Mouse (Mus musculus) embryonic facial prominence, embryonic 14.5 days (tissue): Measurements from ENCODE around the gene Hist2h2aa2. TPM values are rescaled to one million over a fixed set of nuclear protein-coding genes. Genes with fewer than 3 reads are reported as not detected.
"Not testable (repeated sequence)": the region's sequence is repeated elsewhere in the genome, so short reads cannot be mapped to it uniquely, and the experiment has no call there.

Experiments used
- ATAC-seq: fragments of 200-750 bp; cut with Nextera tagmentation; 2 replicates; pipeline ENCODE4 v1.8.0; 2017; ENCODE audit warnings: low read depth, moderate number of reproducible peaks, moderate TSS enrichment
- DNase-seq: peaks from one replicate; pipeline ENCODE4 v3.0.0-alpha.2; 2015; ENCODE audit warnings: low spot score
- H3K27ac ChIP-seq: fragments of 300-500 bp; sonication (generic); replicated peaks from 2 replicates; pipeline ENCODE4 v1.5.1; 2014; ENCODE audit warnings: low read depth, mild to moderate bottlenecking, low read length, moderate library complexity
- H3K27me3 ChIP-seq: fragments of 300-500 bp; sonication (generic); replicated peaks from 2 replicates; pipeline ENCODE4 v1.6.1; 2014; ENCODE audit warnings: low read length; ENCODE audit not compliant: control insufficient read depth, insufficient read depth
- H3K36me3 ChIP-seq: fragments of 300-500 bp; sonication (generic); 2 replicates; pipeline ENCODE4 v1.6.1; 2014; ENCODE audit warnings: low read length, mixed read lengths; ENCODE audit not compliant: control insufficient read depth, insufficient read depth
- H3K4me1 ChIP-seq: fragments of 300-500 bp; sonication (generic); 2 replicates; pipeline ENCODE4 v1.6.1; 2014; ENCODE audit warnings: antibody characterized with exemption, low read length; ENCODE audit not compliant: control insufficient read depth, insufficient read depth
- H3K4me2 ChIP-seq: fragments of 300-500 bp; sonication (generic); 2 replicates; pipeline ENCODE4 v1.6.1; 2014; ENCODE audit warnings: low read depth, mild to moderate bottlenecking, low read length, moderate library complexity, mixed read lengths
- H3K4me3 ChIP-seq: fragments of 300-500 bp; sonication (generic); 2 replicates; pipeline ENCODE4 v1.5.1; 2014; ENCODE audit warnings: low read depth, mild to moderate bottlenecking, low read length
- H3K9ac ChIP-seq: fragments of 300-500 bp; sonication (generic); 2 replicates; pipeline ENCODE4 v1.6.1; 2014; ENCODE audit warnings: low read depth, mild to moderate bottlenecking, low read length, moderate library complexity, mixed read lengths
- H3K9me3 ChIP-seq: fragments of 300-500 bp; sonication (generic); 2 replicates; pipeline ENCODE4 v1.6.1; 2016; ENCODE audit warnings: low read length; ENCODE audit not compliant: control insufficient read depth
- WGBS: fragments of 180-500 bp; shearing (Covaris S2); extraction: QIAGEN DNeasy Blood & Tissue Kit; methylation state at CpG from one replicate; pipeline ENCODE4 v1.1.7; 2014; 5-methylcytosine and 5-hydroxymethylcytosine counted together
- polyA plus RNA-seq: library from polyadenylated mRNA; unstranded; fragments of >200 nt; fragmentation: Nextera tagmentation; extraction: Ambion mirVana; gene quantifications from 2 replicates; pipeline ENCODE4 v1.2.1, GENCODE M21; 2014

The Hist2h2aa2 gene
- polyA plus RNA-seq, 1 experiment from 2014 or later = 57.6 TPM

DNA sequence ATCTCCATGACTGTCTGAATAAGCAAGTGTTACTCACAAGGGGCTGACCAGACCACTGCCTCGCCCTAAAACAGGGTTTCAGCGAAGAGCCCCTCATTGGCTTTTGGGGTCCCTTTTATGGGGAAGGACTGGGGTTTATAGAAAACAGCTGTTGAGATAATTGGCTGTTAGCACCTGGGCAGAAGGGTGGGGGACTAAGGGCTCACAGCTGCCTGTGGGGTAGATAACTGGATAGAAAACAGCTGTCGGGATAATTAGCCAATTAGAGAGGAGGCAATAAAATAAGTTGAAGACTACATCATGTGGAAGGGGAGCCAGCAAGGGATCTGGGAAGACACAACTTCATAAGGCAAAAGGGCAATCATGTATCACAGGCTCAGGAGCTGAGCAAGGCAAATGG is 10.8 kb upstream of the Hist2h2aa2 start:
- WGBS = 55% methylated on average over 3 of the region's 3 CpGs
- peaks cover 6% of the 10 kb centered on the region; the same call in 1 of the 2 replicates for H3K4me1 ChIP-seq
- no peak overlapping the region for H3K4me2 ChIP-seq
- no peak overlapping the region for H3K4me3 ChIP-seq
- H3K36me3 ChIP-seq = no peaks in the 10 kb centered on the region
- ATAC-seq (no peak), DNase-seq (peak; percentile 32)
- no peak overlapping the region for H3K27ac ChIP-seq
- H3K9ac ChIP-seq = no peak overlapping the region
- no peaks in the 10 kb centered on the region for H3K9me3 ChIP-seq
- no peaks in the 10 kb centered on the region for H3K27me3 ChIP-seq

DNA sequence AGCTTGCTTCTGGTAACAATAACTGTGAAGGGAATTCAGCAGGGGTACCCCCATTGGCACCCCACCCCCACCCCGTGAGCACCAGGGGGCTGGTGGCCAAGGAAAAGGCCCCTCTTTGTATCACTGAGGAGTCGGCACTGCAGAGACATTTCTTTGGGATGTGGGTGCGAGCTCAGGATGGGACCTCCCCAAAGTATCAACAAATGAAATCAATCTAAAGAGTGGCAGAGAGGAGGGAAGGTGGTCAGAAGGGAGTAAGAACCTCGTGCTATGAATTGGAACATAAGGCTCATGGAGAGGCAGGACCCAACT is 8.9 kb upstream of the Hist2h2aa2 start:
- Histone ChIP-seq H3K9ac (no peak overlapping the region), H3K36me3 (no peaks in the 10 kb centered on the region)
- no peak for ATAC-seq

DNA sequence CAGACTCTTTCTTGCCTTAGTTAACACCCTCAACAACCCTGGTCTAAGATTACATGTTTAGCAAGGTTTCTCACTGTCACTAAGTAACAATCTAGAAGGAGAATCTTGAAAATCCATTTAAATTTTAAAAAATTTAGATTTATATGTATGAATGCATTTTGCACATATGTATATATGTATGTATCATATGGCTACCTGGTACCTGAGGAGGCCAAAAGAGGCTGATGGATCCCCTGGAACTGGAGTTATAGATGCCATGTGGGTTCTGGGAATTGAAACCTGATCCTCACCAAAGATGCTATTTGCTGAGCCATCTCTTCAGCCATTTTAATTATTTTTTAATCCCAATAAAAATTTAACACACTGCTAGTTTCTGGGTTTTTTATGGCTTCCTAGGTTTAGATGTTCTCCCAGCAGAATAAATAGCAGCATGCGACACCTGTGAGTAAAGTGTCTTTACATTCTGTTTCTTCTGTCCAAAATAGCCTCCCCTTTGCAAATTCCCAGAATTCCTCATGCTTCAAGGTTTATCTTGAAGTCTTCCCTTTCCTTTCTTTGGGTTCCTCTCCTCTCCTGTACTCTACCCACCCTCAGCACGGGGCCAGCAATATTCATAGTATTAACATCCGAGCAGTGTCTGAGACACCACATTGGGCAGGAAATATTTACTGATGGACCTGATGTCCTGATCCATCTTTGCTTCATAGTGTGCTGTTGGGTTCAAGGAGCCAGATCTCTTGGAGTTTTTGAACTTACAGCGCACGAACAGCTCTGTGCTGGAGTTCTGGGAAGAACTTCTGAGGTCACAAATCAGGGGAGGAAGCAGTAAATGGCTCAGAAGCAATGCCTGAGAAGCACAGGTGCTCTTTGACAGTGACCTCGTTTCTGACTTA is 8.3 kb upstream of the Hist2h2aa2 start:
- Histone ChIP-seq H3K9me3 (no peaks in the 10 kb centered on the region), H3K4me2 (peak overlapping the region; percentile 57), H3K4me3 (peak overlapping the region; percentile 40), H3K9ac (peak overlapping the region; percentile 71), H3K27ac (no peak overlapping the region), H3K4me1 (peaks cover 18% of the 10 kb centered on the region), H3K36me3 (no peaks in the 10 kb centered on the region), H3K27me3 (no peaks in the 10 kb centered on the region)
- ATAC-seq (no peak), DNase-seq (no peak)
- 47% methylated on average over 6 of the region's 6 CpGs for WGBS

More for the DNA sequence above, 8.9 kb upstream of the Hist2h2aa2 start:
- Histone ChIP-seq H3K27ac (no peak overlapping the region), H3K9me3 (no peaks in the 10 kb centered on the region), H3K27me3 (no peaks in the 10 kb centered on the region), H3K4me1 (peaks cover 14% of the 10 kb centered on the region), H3K4me2 (peak overlapping the region; percentile 57; the same call in 1 of the 2 replicates), H3K4me3 (no peak overlapping the region)
- WGBS = 52% methylated on average over 4 of the region's 4 CpGs
- no peak for DNase-seq

DNA sequence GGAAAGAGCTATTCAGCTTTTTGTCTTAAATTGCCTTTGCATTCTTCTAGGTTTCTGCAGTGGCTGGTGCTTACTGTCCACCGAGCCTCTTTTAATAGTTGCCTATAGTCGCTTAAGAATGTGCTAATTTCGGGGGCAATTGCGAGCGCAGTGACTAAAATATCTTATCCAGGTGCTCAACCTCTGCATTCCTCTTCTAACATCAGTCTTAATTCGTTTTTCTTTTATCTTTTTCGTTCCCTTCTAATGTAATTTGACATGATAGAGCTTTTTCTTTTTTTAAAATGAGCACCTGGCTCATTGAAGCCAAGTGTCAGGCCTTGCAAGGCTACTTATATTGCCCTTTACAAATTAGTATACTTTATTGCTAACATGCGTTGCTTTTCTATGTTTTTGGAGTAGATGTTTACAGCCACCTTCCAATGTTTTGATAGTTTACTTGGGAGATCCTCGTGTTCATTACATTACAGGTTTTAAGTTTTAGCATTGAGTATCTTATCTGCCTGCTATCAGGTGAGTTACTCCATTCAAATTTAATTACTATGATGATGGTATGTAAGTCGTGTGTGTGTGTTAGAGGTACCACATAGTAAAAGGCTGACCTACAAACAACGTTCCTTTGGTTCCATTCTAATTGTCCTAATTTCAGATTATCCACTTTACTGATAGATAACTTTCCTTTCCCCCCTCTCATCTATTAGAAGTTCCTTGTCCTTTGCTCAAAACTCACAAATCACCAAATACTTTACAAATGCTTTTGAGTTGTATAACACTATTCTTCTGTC is 7.5 kb upstream of the Hist2h2aa2 start:
- DNase-seq (no peak), ATAC-seq (no peak)
- Histone ChIP-seq H3K27ac (peak overlapping the region; percentile 63), H3K4me2 (peak overlapping the region; percentile 57), H3K27me3 (no peaks in the 10 kb centered on the region), H3K9me3 (no peaks in the 10 kb centered on the region), H3K9ac (peak overlapping the region; percentile 71), H3K36me3 (no peaks in the 10 kb centered on the region), H3K4me3 (peak overlapping the region; percentile 40), H3K4me1 (peaks cover 18% of the 10 kb centered on the region)
- 2% methylated on average over 11 of the region's 11 CpGs for WGBS

DNA sequence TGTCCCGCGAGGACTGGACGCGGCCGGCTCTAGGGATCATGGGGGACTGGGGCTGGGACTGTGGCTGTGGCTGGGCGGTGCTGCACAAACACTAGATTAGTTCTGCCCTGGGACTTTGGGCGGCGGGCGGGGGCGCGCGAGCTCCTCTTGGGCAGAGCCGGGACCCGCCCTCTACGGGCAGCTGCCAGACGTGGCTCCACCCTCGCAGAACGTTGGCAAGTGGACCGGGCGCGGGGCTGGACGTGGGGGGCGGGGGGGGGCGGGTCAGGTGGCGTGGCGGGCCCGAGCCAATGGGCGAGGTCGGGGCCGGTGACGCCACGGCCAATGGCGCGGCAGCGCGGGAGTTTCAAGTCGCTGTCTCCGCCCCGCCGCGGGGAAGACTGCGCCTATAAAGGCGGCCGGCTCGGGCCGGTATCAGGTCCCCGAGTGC is 6.4 kb upstream of the Hist2h2aa2 start, which contains the start of gene Hist2h3c1:
TSS of gene Hist2h3c1 (plus strand) at position 259 of the 430 bp plus-strand sequence.
- H3K27ac ChIP-seq = peak within 1 kb of the TSS; percentile 74
- H3K36me3 ChIP-seq, H3K27me3 ChIP-seq, H3K9me3 ChIP-seq, DNase-seq: not testable (repeated sequence)
- peaks cover 18% of the 10 kb centered on the region for H3K4me1 ChIP-seq
- WGBS = no CpG with 5 or more reads among the region's 47 CpGs
- peak; percentile 91 for ATAC-seq
- H3K9ac ChIP-seq = peak within 1 kb of the TSS; percentile 71
- peak within 1 kb of the TSS; percentile 57 for H3K4me2 ChIP-seq
- H3K4me3 ChIP-seq = peak within 1 kb of the TSS; percentile 40

DNA sequence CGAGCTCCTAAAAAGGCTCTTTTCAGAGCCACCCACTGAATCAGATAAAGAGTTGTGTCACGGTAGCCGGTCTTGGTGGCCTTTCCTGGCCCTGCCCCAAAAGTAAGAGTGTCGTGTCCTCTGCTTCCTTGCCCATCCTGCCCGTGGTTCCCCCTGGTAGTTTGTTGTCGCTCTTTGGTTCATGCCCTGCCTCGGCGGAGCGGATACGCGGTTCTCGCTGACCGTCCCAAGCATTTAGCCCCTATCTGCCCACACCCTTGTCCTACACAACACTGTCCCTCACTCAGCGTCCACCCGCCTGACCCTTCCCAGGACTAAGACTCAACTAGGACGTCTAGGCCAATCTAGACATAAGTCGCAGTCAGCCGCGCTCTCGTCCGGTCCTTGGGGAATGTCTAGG is 5.9 kb upstream of the Hist2h2aa2 start:
- Histone ChIP-seq H3K4me3 (peak overlapping the region; percentile 29), H3K4me1 (peaks cover 19% of the 10 kb centered on the region), H3K27ac (peak overlapping the region; percentile 74), H3K9ac (peak overlapping the region; percentile 53)
- H3K27me3 ChIP-seq, H3K9me3 ChIP-seq, DNase-seq, H3K36me3 ChIP-seq, H3K4me2 ChIP-seq, ATAC-seq: not testable (repeated sequence)
- 1% methylated on average over 9 of the region's 21 CpGs for WGBS

DNA sequence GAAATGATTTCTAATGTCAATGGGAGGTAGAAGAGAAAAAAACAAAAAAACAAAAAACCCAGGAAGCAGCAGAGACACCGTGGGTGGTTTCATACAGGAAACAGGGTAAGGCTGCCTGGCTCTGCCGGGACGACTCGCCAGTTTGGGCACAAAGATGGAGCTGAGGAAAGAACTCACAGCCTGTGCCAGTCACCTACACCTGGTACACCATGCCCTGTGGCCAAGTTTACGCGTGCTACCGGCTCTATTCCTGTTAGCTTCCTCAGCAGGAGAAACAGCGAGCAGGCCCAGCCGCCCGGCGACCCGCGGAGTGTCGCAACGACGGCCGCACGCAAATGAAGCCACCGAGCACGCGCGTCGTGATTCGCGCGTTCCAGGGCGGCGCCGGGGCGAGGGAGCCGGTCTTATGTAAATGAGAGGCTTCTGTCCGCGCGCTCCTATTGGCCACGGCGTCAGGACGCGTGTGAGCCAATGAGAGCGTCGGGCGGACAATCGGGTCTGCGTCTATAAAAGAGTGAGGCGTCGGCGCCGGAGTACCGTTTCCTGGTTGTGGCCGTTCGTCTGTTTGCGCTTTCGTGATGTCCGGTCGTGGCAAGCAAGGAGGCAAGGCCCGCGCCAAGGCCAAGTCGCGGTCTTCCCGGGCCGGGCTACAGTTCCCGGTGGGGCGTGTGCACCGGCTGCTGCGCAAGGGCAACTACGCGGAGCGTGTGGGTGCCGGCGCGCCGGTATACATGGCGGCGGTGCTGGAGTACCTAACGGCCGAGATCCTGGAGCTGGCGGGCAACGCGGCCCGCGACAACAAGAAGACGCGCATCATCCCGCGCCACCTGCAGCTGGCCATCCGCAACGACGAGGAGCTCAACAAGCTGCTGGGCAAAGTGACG is 5.2 kb upstream of the Hist2h2aa2 start, which contains the start of gene Hist2h2aa1:
TSS of gene Hist2h2aa1 (plus strand) at position 495 of the 884 bp plus-strand sequence.
- Histone ChIP-seq H3K27ac (peak within 1 kb of the TSS; percentile 98), H3K4me1 (peaks cover 21% of the 10 kb centered on the region), H3K4me3 (peak within 1 kb of the TSS; percentile 54), H3K4me2 (peak within 1 kb of the TSS; percentile 74), H3K9ac (peak within 1 kb of the TSS; percentile 82)
- ATAC-seq = peak; percentile 90
- H3K9me3 ChIP-seq, H3K27me3 ChIP-seq, H3K36me3 ChIP-seq: not testable (repeated sequence)
- peak; percentile 75 for DNase-seq
- under 1% methylated on average over 14 of the region's 88 CpGs for WGBS
